Mouse (Mus musculus) macrophage (primary cell): ENCODE data around the gene Irak1bp1. TPM values are rescaled to one million over a fixed set of nuclear protein-coding genes. Genes with fewer than 3 reads are reported as not detected.

Experiments
- H3K27ac ChIP-seq: fragments of 350-480 bp; formaldehyde crosslinking; 2 replicates; pipeline ENCODE4 v1.9.0; 2021
- H3K36me3 ChIP-seq: fragments of 350-480 bp; formaldehyde crosslinking; 2 replicates; pipeline ENCODE4 v1.9.0; 2021; ENCODE audit errors: inconsistent target
- H3K4me3 ChIP-seq: fragments of 350-480 bp; formaldehyde crosslinking; 2 replicates; pipeline ENCODE4 v1.9.0; 2021; ENCODE audit errors: inconsistent target
- H3K79me2 ChIP-seq: fragments of 350-480 bp; formaldehyde crosslinking; 2 replicates; pipeline ENCODE4 v1.9.0; 2021; ENCODE audit errors: inconsistent target
- WGBS: methylation state at CpG from one replicate; pipeline ENCODE4 v1.1.7; 2026; ENCODE audit warnings: inconsistent platforms; ENCODE audit not compliant: missing documents; 5-methylcytosine and 5-hydroxymethylcytosine counted together
- polyA plus RNA-seq: library from polyadenylated mRNA; stranded (reverse); fragments of 250-400 nt; gene quantifications from 3 replicates; pipeline ENCODE4 v1.2.4, GENCODE M21; 2018; ENCODE audit warnings: inconsistent platforms
- total RNA-seq, 78 experiments: library from RNA; depleted of rRNA; stranded (reverse); fragments of 250-400 nt; gene quantifications; 1 replicate in 9 of 78; 2 replicates in 24 of 78; 3 replicates in 43 of 78; 4 replicates in 2 of 78; pipeline ENCODE4 v1.2.4; 2018; ENCODE audit warnings: inconsistent platforms in 56 of 78

Irak1bp1 gene
- 1 to 10 TPM in 8 of 26 experiments, under 1 TPM in 6, not detected in 12; 0.43 to 2.8 (median 1.1) TPM for total RNA-seq (2018; cell fraction: chromatin; rRNA removed)
- 1 to 10 TPM; 1.3 to 5.3 (median 3.1) TPM for total RNA-seq (2018; cell fraction: cytosol; rRNA removed)
- 1 to 10 TPM in 11 of 26 experiments, under 1 TPM in 15; 0.36 to 4.5 (median 0.84) TPM for total RNA-seq (2018; cell fraction: nucleus; rRNA removed)
- 2.6 to 3.2 TPM (median 2.7 TPM) in 3 replicates for polyA plus RNA-seq

GRCm38 (mm10) chr9:82829007-82829689 lies at the start of gene Irak1bp1:
Irak1bp1 (plus strand) TSS chr9:82829540.
- peak within 1 kb of the TSS; percentile 48 for H3K27ac ChIP-seq
- H3K79me2 ChIP-seq = no peaks in the 10 kb centered on the region
- peak within 1 kb of the TSS; percentile 60 for H3K4me3 ChIP-seq
- 16% methylated on average over 20 of the region's 20 CpGs for WGBS
- H3K36me3 ChIP-seq = no peaks in the 10 kb centered on the region

GRCm38 (mm10) chr9:82788375-82788774 lies 41.0 kb upstream of the Irak1bp1 start:
- Histone ChIP-seq H3K36me3 (no peaks in the 10 kb centered on the region), H3K4me3 (no peak overlapping the region), H3K79me2 (no peaks in the 10 kb centered on the region), H3K27ac (no peak overlapping the region)
- 92% methylated on average over 9 of the region's 9 CpGs for WGBS

DNA sequence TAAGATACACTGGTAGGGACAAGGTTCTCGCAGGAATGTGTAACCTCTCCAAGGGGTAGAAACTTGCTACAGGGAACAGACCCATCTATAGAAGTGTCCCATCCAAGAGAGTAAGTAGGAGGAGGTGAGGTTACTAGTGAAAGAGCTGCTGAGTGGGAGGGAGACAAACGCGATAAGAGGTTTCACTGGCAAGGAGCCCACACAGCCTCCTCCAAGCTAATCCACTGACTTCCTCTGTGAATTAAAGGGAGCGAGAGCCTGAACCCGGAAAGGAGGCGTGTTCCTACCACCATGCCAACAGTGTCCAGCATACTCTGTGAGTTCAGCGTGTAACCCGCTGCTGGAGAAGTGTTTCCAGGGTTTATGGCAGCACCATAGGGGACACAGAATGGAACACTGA lies 29.0 kb upstream of the Irak1bp1 start:
- no peak overlapping the region for H3K27ac ChIP-seq

DNA sequence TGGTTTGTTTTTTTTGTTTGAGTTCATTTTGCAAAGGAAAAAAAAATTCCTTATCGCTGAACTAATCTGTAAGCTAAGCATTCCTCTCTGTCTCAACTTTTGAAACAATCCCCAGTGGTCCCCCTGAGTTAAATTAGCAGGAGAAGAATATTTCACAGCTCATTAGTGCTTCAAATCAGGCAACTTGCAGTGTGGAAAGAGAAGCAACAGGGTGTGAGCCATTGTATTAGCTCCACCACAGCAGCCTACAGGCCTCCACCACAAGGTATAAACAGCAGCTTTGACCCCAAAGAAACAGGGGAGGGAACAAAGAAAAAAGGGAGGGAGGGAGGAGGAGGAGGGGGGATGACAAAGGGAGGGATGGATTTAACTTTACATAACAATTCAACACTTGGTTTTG lies 22.2 kb upstream of the Irak1bp1 start:
- H3K4me3 ChIP-seq = no peak overlapping the region
- no peaks in the 10 kb centered on the region for H3K36me3 ChIP-seq
- no peaks in the 10 kb centered on the region for H3K79me2 ChIP-seq
- H3K27ac ChIP-seq = no peak overlapping the region
- WGBS = 40% methylated on average over 1 of the region's 1 CpGs

More for the DNA sequence above, 29.0 kb upstream of the Irak1bp1 start:
- no peaks in the 10 kb centered on the region for H3K36me3 ChIP-seq
- no peak overlapping the region for H3K4me3 ChIP-seq
- 82% methylated on average over 8 of the region's 8 CpGs for WGBS
- no peaks in the 10 kb centered on the region for H3K79me2 ChIP-seq

DNA sequence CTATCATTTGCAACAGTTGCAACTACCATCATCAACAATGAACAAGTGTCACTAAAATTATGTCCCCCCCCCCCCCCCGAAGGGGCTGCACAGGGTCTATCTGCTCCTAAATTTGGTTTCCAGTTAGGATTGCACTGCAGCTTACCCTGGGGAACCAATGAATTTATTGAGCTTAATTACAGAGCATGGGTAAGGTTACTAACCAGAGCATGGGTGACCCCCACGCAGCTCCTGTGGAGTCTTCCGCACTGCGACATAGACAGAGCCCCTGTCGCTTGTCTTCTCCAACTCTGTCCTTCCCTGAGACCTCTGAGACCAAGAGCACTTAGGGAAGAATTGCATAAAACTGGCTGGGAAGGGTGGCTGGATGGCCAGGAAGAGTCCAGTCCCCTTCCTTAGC lies 21.7 kb upstream of the Irak1bp1 start:
- Histone ChIP-seq H3K36me3 (no peaks in the 10 kb centered on the region), H3K79me2 (no peaks in the 10 kb centered on the region), H3K27ac (no peak overlapping the region), H3K4me3 (no peak overlapping the region)
- 95% methylated on average over 4 of the region's 5 CpGs for whole genome bisulfite sequencing

GRCm38 (mm10) chr9:82812172-82812963 lies 17.0 kb upstream of the Irak1bp1 start:
- no peak overlapping the region for H3K4me3 ChIP-seq
- no peak overlapping the region for H3K27ac ChIP-seq
- WGBS = 85% methylated on average over 12 of the region's 12 CpGs
- H3K79me2 ChIP-seq = no peaks in the 10 kb centered on the region
- H3K36me3 ChIP-seq = no peaks in the 10 kb centered on the region

- Histone ChIP-seq H3K79me2 (no peaks in the 10 kb centered on the region), H3K36me3 (no peaks in the 10 kb centered on the region), H3K27ac (no peak overlapping the region), H3K4me3 (no peak overlapping the region)
- 78% methylated on average over 3 of the region's 3 CpGs for WGBS
Measured at GRCm38 (mm10) chr9:82814536-82814935, 14.8 kb upstream of the Irak1bp1 start.

DNA sequence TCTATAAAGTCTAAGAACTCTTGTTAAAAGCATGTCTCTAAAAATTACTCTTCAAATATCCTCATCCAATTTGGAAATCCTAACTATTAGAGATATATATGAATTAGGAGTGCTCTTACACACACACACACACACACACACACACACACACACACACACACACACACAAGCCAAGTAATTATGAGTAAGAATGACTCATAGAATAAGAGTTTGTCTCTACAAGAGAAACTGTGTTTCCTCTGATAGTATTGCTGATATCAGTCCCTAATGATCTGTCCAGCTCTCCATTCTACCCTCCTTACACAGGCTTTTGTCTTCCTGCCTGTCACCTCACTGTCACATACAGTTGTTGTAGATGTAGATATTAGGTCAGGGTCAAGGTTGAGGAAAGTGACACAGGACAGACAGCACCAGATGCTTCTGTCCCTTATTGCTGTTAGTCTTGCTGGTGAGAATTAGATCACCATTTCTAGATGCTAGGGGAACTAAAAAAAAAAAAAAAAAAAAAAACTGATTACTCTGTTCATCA lies 14.0 kb upstream of the Irak1bp1 start:
- H3K79me2 ChIP-seq = no peaks in the 10 kb centered on the region
- H3K27ac ChIP-seq = no peak overlapping the region
- H3K4me3 ChIP-seq = no peak overlapping the region
- no peaks in the 10 kb centered on the region for H3K36me3 ChIP-seq

GRCm38 (mm10) chr9:82826426-82826825 lies 2.9 kb upstream of the Irak1bp1 start:
- Histone ChIP-seq H3K27ac (no peak overlapping the region), H3K79me2 (no peaks in the 10 kb centered on the region), H3K4me3 (no peak overlapping the region), H3K36me3 (no peaks in the 10 kb centered on the region)
- WGBS = 96% methylated on average over 6 of the region's 6 CpGs

GRCm38 (mm10) chr9:82829693-82830430 lies 522 bp downstream of the Irak1bp1 start:
- no peaks in the 10 kb centered on the region for H3K36me3 ChIP-seq
- H3K27ac ChIP-seq = peak overlapping the region; percentile 48
- peak overlapping the region; percentile 60 for H3K4me3 ChIP-seq
- WGBS = 1% methylated on average over 59 of the region's 65 CpGs
- H3K79me2 ChIP-seq = no peaks in the 10 kb centered on the region

- 76% methylated on average over 4 of the region's 4 CpGs for WGBS
- Histone ChIP-seq H3K4me3 (no peak overlapping the region), H3K79me2 (no peaks in the 10 kb centered on the region), H3K27ac (no peak overlapping the region), H3K36me3 (no peaks in the 10 kb centered on the region)
Measured at GRCm38 (mm10) chr9:82831891-82832290, 2.6 kb downstream of the Irak1bp1 start.

- whole genome bisulfite sequencing = 84% methylated on average over 6 of the region's 6 CpGs
- no peaks in the 10 kb centered on the region for H3K36me3 ChIP-seq
- H3K4me3 ChIP-seq = no peak overlapping the region
Measured at GRCm38 (mm10) chr9:82835921-82836320, 6.6 kb downstream of the Irak1bp1 start.

GRCm38 (mm10) chr9:82842671-82843070 lies 13.3 kb downstream of the Irak1bp1 start:
- Histone ChIP-seq H3K36me3 (no peaks in the 10 kb centered on the region), H3K27ac (no peak overlapping the region), H3K4me3 (no peak overlapping the region), H3K79me2 (no peaks in the 10 kb centered on the region)
- WGBS = 54% methylated on average over 4 of the region's 4 CpGs

More at GRCm38 (mm10) chr9:82835921-82836320, 6.6 kb downstream of the Irak1bp1 start:
- no peaks in the 10 kb centered on the region for H3K79me2 ChIP-seq
- H3K27ac ChIP-seq = no peak overlapping the region

GRCm38 (mm10) chr9:82854040-82854439 lies 24.7 kb downstream of the Irak1bp1 start:
- H3K36me3 ChIP-seq = no peaks in the 10 kb centered on the region
- 62% methylated on average over 2 of the region's 2 CpGs for WGBS
- no peak overlapping the region for H3K27ac ChIP-seq
- H3K79me2 ChIP-seq = no peaks in the 10 kb centered on the region
- H3K4me3 ChIP-seq = no peak overlapping the region
